Mouse (Mus musculus) neural tube, embryonic 11.5 days (tissue): ENCODE measurements around the gene Apol9b. TPM values are rescaled to one million over a fixed set of nuclear protein-coding genes. Genes with fewer than 3 reads are reported as not detected.
"Not testable (repeated sequence)": the region's sequence is repeated elsewhere in the genome, so short reads cannot be mapped to it uniquely, and the experiment has no call there.

Experiments
- ATAC-seq: fragments of 200-750 bp; cut with Nextera tagmentation; 2 replicates; pipeline ENCODE4 v1.8.0; 2017; ENCODE audit warnings: moderate number of reproducible peaks, mild to moderate bottlenecking, moderate TSS enrichment, moderate library complexity; ENCODE audit not compliant: insufficient read depth, low FRiP score, low TSS enrichment
- DNase-seq: peaks from one replicate; pipeline ENCODE4 v3.0.0-alpha.2; 2015; ENCODE audit warnings: low spot score
- H3K27ac ChIP-seq: fragments of 300-500 bp; sonication (generic); 2 replicates; pipeline ENCODE4 v1.5.1; 2014; ENCODE audit warnings: low read depth, mild to moderate bottlenecking, low read length
- H3K27me3 ChIP-seq: fragments of 300-500 bp; sonication (generic); 2 replicates; pipeline ENCODE4 v1.6.1; 2014; ENCODE audit warnings: mild to moderate bottlenecking, low read length, mixed read lengths; ENCODE audit not compliant: control insufficient read depth, insufficient read depth
- H3K36me3 ChIP-seq: fragments of 300-500 bp; sonication (generic); 2 replicates; pipeline ENCODE4 v1.6.1; 2014; ENCODE audit warnings: mild to moderate bottlenecking, low read length, moderate library complexity, mixed read lengths; ENCODE audit not compliant: control insufficient read depth, insufficient read depth
- H3K4me1 ChIP-seq: fragments of 300-500 bp; sonication (generic); 2 replicates; pipeline ENCODE4 v1.6.1; 2014; ENCODE audit warnings: low read length, mixed read lengths; ENCODE audit not compliant: control insufficient read depth, insufficient read depth
- H3K4me2 ChIP-seq: fragments of 300-500 bp; sonication (generic); 2 replicates; pipeline ENCODE4 v1.6.1; 2014; ENCODE audit warnings: low read depth, mild to moderate bottlenecking, moderate library complexity
- H3K4me3 ChIP-seq: fragments of 300-500 bp; sonication (generic); 2 replicates; pipeline ENCODE4 v1.5.1; 2014; ENCODE audit warnings: low read depth, low read length
- H3K9ac ChIP-seq: fragments of 300-500 bp; sonication (generic); 2 replicates; pipeline ENCODE4 v1.6.1; 2014; ENCODE audit warnings: mild to moderate bottlenecking, low read length
- H3K9me3 ChIP-seq: fragments of 300-500 bp; sonication (generic); 2 replicates; pipeline ENCODE4 v1.6.1; 2016; ENCODE audit warnings: low read length; ENCODE audit not compliant: control insufficient read depth
- WGBS: fragments of 180-500 bp; shearing (Covaris S2); extraction: QIAGEN DNeasy Blood & Tissue Kit; methylation state at CpG from one replicate; pipeline ENCODE4 v1.1.7; 2014; 5-methylcytosine and 5-hydroxymethylcytosine counted together
- polyA plus RNA-seq: library from polyadenylated mRNA; unstranded; fragments of >200 nt; fragmentation: Nextera tagmentation; extraction: Ambion mirVana; gene quantifications from 2 replicates; pipeline ENCODE4 v1.2.1, GENCODE M21; 2014

The Apol9b gene
- polyA plus RNA-seq, 1 experiment from 2014 or later, result not detected

- H3K9me3 ChIP-seq, H3K36me3 ChIP-seq, H3K27me3 ChIP-seq, H3K4me2 ChIP-seq, H3K27ac ChIP-seq, H3K4me3 ChIP-seq, DNase-seq, H3K9ac ChIP-seq, ATAC-seq, H3K4me1 ChIP-seq: not testable (repeated sequence)
- 29% methylated on average over 2 of the region's 10 CpGs for WGBS
These were observed 4.5 kb upstream of the Apol9b start for GRCm38 (mm10) chr15:77724208-77724911.

- H3K9ac ChIP-seq, H3K27me3 ChIP-seq, H3K9me3 ChIP-seq, H3K4me2 ChIP-seq, H3K4me3 ChIP-seq, H3K36me3 ChIP-seq, H3K27ac ChIP-seq, DNase-seq, ATAC-seq, H3K4me1 ChIP-seq: not testable (repeated sequence)
- WGBS, result 83% methylated on average over 6 of the region's 6 CpGs
These were observed 3.3 kb upstream of the Apol9b start for GRCm38 (mm10) chr15:77725393-77726020.

- H3K36me3 ChIP-seq, H3K9me3 ChIP-seq, H3K4me3 ChIP-seq, H3K27ac ChIP-seq, ATAC-seq, H3K4me1 ChIP-seq, H3K9ac ChIP-seq, DNase-seq, H3K27me3 ChIP-seq, H3K4me2 ChIP-seq: not testable (repeated sequence)
- 5% methylated on average over 3 of the region's 3 CpGs for WGBS
These were observed 1.7 kb upstream of the Apol9b start for GRCm38 (mm10) chr15:77727139-77727538.

GRCm38 (mm10) chr15:77727745-77728144 is 1.1 kb upstream of the Apol9b start:
- H3K36me3 ChIP-seq, DNase-seq, H3K4me3 ChIP-seq, H3K9ac ChIP-seq, ATAC-seq, H3K4me2 ChIP-seq, H3K27me3 ChIP-seq, H3K27ac ChIP-seq, H3K4me1 ChIP-seq, H3K9me3 ChIP-seq: not testable (repeated sequence)
- 92% methylated on average over 3 of the region's 3 CpGs for WGBS

- H3K9me3 ChIP-seq, result no peaks in the 10 kb centered on the region
- H3K36me3 ChIP-seq, result no peaks in the 10 kb centered on the region
- H3K9ac ChIP-seq, result no peak overlapping the region
- H3K4me3 ChIP-seq, result no peak overlapping the region
- H3K27me3 ChIP-seq, result no peaks in the 10 kb centered on the region
- H3K4me2 ChIP-seq, result no peak overlapping the region
- ATAC-seq (no peak), DNase-seq (no peak)
- no peaks in the 10 kb centered on the region for H3K4me1 ChIP-seq
- WGBS, result 80% methylated on average over 5 of the region's 5 CpGs
- no peak overlapping the region for H3K27ac ChIP-seq
These were observed 2.8 kb downstream of the Apol9b start for GRCm38 (mm10) chr15:77731605-77732004.

GRCm38 (mm10) chr15:77732851-77733250 is 4.0 kb downstream of the Apol9b start:
- H3K9me3 ChIP-seq, H3K27ac ChIP-seq, DNase-seq, H3K9ac ChIP-seq, H3K4me1 ChIP-seq, H3K4me3 ChIP-seq, ATAC-seq, H3K36me3 ChIP-seq, H3K4me2 ChIP-seq, H3K27me3 ChIP-seq: not testable (repeated sequence)
- 81% methylated on average over 10 of the region's 10 CpGs for WGBS

- not testable (repeated sequence) for DNase-seq, H3K27me3 ChIP-seq, H3K36me3 ChIP-seq, H3K4me1 ChIP-seq, ATAC-seq, H3K9ac ChIP-seq, H3K4me2 ChIP-seq, H3K4me3 ChIP-seq, H3K9me3 ChIP-seq, H3K27ac ChIP-seq
- WGBS, result 91% methylated on average over 8 of the region's 8 CpGs
These were observed 4.5 kb downstream of the Apol9b start for GRCm38 (mm10) chr15:77733380-77733779.

GRCm38 (mm10) chr15:77733903-77734302 is 5.1 kb downstream of the Apol9b start:
- not testable (repeated sequence) for H3K36me3 ChIP-seq, ATAC-seq, H3K4me1 ChIP-seq, H3K9me3 ChIP-seq, H3K4me2 ChIP-seq, H3K27me3 ChIP-seq, H3K9ac ChIP-seq, H3K4me3 ChIP-seq, DNase-seq, H3K27ac ChIP-seq
- WGBS, result 79% methylated on average over 4 of the region's 4 CpGs
